Mouse (Mus musculus): ENCODE results near the gene Ankrd28.

The Ankrd28 gene

GRCm38 (mm10) chr14:31668326-31668725 lies 162.1 kb downstream of the Ankrd28 start:
- in situ Hi-C loops (cut with MboI; ENCODE audit: low sequenced_read_pairs), result loop anchor here (25.0 kb wide), 1 partner anchor 269 kb away; no protein-coding TSS in a partner anchor

GRCm38 (mm10) chr14:31667741-31668140 lies 162.7 kb downstream of the Ankrd28 start:
- in situ Hi-C loops (cut with MboI; ENCODE audit: low sequenced_read_pairs), result loop anchor here (25.0 kb wide), 1 partner anchor 270 kb away; no protein-coding TSS in a partner anchor

GRCm38 (mm10) chr14:31666931-31667705 lies 163.3 kb downstream of the Ankrd28 start:
- in situ Hi-C loops (cut with MboI; ENCODE audit: low sequenced_read_pairs), result loop anchor here (25.0 kb wide), 1 partner anchor 270 kb away; no protein-coding TSS in a partner anchor

GRCm38 (mm10) chr14:31665566-31665940 lies 164.9 kb downstream of the Ankrd28 start:
- in situ Hi-C loops (cut with MboI; ENCODE audit: low sequenced_read_pairs), result loop anchor here (25.0 kb wide), 1 partner anchor 272 kb away; no protein-coding TSS in a partner anchor

- in situ Hi-C loops (cut with MboI; ENCODE audit: low sequenced_read_pairs), result loop anchor here (25.0 kb wide), 1 partner anchor 272 kb away; no protein-coding TSS in a partner anchor
Measured at GRCm38 (mm10) chr14:31664903-31665565, 165.4 kb downstream of the Ankrd28 start.

- in situ Hi-C loops (cut with MboI; ENCODE audit: low sequenced_read_pairs), result loop anchor here (25.0 kb wide), 1 partner anchor 273 kb away; no protein-coding TSS in a partner anchor
Measured at GRCm38 (mm10) chr14:31664100-31664902, 166.2 kb downstream of the Ankrd28 start.

- in situ Hi-C loops (cut with MboI; ENCODE audit: low sequenced_read_pairs), result loop anchor here (25.0 kb wide), 1 partner anchor 274 kb away; no protein-coding TSS in a partner anchor
Measured at GRCm38 (mm10) chr14:31663376-31664099, 166.9 kb downstream of the Ankrd28 start.

- in situ Hi-C loops (cut with MboI; ENCODE audit: low sequenced_read_pairs), result loop anchor here (25.0 kb wide), 1 partner anchor 275 kb away; no protein-coding TSS in a partner anchor
Measured at GRCm38 (mm10) chr14:31662555-31663211, 167.8 kb downstream of the Ankrd28 start.

GRCm38 (mm10) chr14:31661671-31662554 lies 168.5 kb downstream of the Ankrd28 start:
- in situ Hi-C loops (cut with MboI; ENCODE audit: low sequenced_read_pairs), result loop anchor here (25.0 kb wide), 1 partner anchor 275 kb away; no protein-coding TSS in a partner anchor

GRCm38 (mm10) chr14:31660312-31661093 lies 169.9 kb downstream of the Ankrd28 start:
- in situ Hi-C loops (cut with MboI; ENCODE audit: low sequenced_read_pairs), result loop anchor here (25.0 kb wide), 1 partner anchor 277 kb away; no protein-coding TSS in a partner anchor

GRCm38 (mm10) chr14:31659501-31660181 lies 170.8 kb downstream of the Ankrd28 start:
- in situ Hi-C loops (cut with MboI; ENCODE audit: low sequenced_read_pairs), result loop anchor here (5.0 to 25.0 kb wide), 3 partner anchors 128 to 415 kb away; no protein-coding TSS in a partner anchor

GRCm38 (mm10) chr14:31658126-31658680 lies 172.2 kb downstream of the Ankrd28 start:
- in situ Hi-C loops (cut with MboI; ENCODE audit: low sequenced_read_pairs), result loop anchor here (5.0 to 25.0 kb wide), 3 partner anchors 129 to 417 kb away; no protein-coding TSS in a partner anchor

- in situ Hi-C loops (cut with MboI; ENCODE audit: low sequenced_read_pairs), result loop anchor here (5.0 to 25.0 kb wide), 3 partner anchors 130 to 418 kb away; no protein-coding TSS in a partner anchor
Measured at GRCm38 (mm10) chr14:31656857-31657645, 173.4 kb downstream of the Ankrd28 start.

- in situ Hi-C loops (cut with MboI; ENCODE audit: low sequenced_read_pairs), result loop anchor here (5.0 to 25.0 kb wide), 3 partner anchors 131 to 418 kb away; no protein-coding TSS in a partner anchor
Measured at GRCm38 (mm10) chr14:31656386-31656785, 174.1 kb downstream of the Ankrd28 start.

GRCm38 (mm10) chr14:31655406-31655805 lies 175.0 kb downstream of the Ankrd28 start:
- in situ Hi-C loops (cut with MboI; ENCODE audit: low sequenced_read_pairs), result loop anchor here (5.0 to 25.0 kb wide), 3 partner anchors 132 to 419 kb away; no protein-coding TSS in a partner anchor
